Mouse (Mus musculus): ENCODE data around the gene Fastkd3.
"Not testable (repeated sequence)": the region's sequence is repeated elsewhere in the genome, so short reads cannot be mapped to it uniquely, and the experiment has no call there.

Gene Fastkd3

GRCm38 (mm10) chr13:68581747-68582516, at the start of gene Fastkd3, which contains the start of gene Mtrr:
TSS of gene Fastkd3 (plus strand) at chr13:68582234.
TSS of gene Mtrr (minus strand) at chr13:68582149.
- DNase-seq (ENCODE audit: low spot score in 2 of 2): peak; percentile 92

GRCm38 (mm10) chr13:68553391-68553790, 28.6 kb upstream of the Fastkd3 start:
- DNase-seq (ENCODE audit: low spot score in 2 of 2): not testable (repeated sequence)

GRCm38 (mm10) chr13:68568110-68568509, 13.9 kb upstream of the Fastkd3 start:
- DNase-seq (ENCODE audit: low spot score in 2 of 2): no peak

GRCm38 (mm10) chr13:68568548-68568947, 13.5 kb upstream of the Fastkd3 start:
- DNase-seq (ENCODE audit: low spot score in 2 of 2): no peak

- no peak for DNase-seq (ENCODE audit: low spot score in 2 of 2)
These were observed 12.3 kb upstream of the Fastkd3 start for GRCm38 (mm10) chr13:68569589-68570336.

- no peak for DNase-seq (ENCODE audit: low spot score in 2 of 2)
These were observed 9.8 kb upstream of the Fastkd3 start for GRCm38 (mm10) chr13:68572247-68572646.

GRCm38 (mm10) chr13:68572966-68573913, 8.8 kb upstream of the Fastkd3 start:
- no peak for DNase-seq (ENCODE audit: low spot score in 2 of 2)

GRCm38 (mm10) chr13:68574398-68574797, 7.6 kb upstream of the Fastkd3 start:
- no peak for DNase-seq (ENCODE audit: low spot score in 2 of 2)

GRCm38 (mm10) chr13:68577945-68578344, 4.1 kb upstream of the Fastkd3 start:
- DNase-seq (ENCODE audit: low spot score in 2 of 2): no peak

GRCm38 (mm10) chr13:68581086-68581740, 821 bp upstream of the Fastkd3 start:
- no peak for DNase-seq (ENCODE audit: low spot score in 2 of 2)

GRCm38 (mm10) chr13:68582517-68582780, 415 bp downstream of the Fastkd3 start:
- DNase-seq (ENCODE audit: low spot score in 2 of 2): peak in 1 of 2 experiments; percentile 5

GRCm38 (mm10) chr13:68583961-68584360, 1.9 kb downstream of the Fastkd3 start:
- no peak for DNase-seq (ENCODE audit: low spot score in 2 of 2)

- DNase-seq (ENCODE audit: low spot score in 2 of 2): no peak
These were observed 3.4 kb downstream of the Fastkd3 start for GRCm38 (mm10) chr13:68585441-68585840.

GRCm38 (mm10) chr13:68588352-68588751, 6.3 kb downstream of the Fastkd3 start:
- DNase-seq (ENCODE audit: low spot score in 2 of 2): no peak

GRCm38 (mm10) chr13:68593797-68594196, 11.8 kb downstream of the Fastkd3 start:
- DNase-seq (ENCODE audit: low spot score in 2 of 2): no peak

- no peak for DNase-seq (ENCODE audit: low spot score in 2 of 2)
These were observed 15.2 kb downstream of the Fastkd3 start, which contains the start of gene 1700001L19Rik for GRCm38 (mm10) chr13:68597199-68597598. TSS of gene 1700001L19Rik (plus strand) at chr13:68597421.

- DNase-seq (ENCODE audit: low spot score in 2 of 2): no peak
These were observed 15.6 kb downstream of the Fastkd3 start for GRCm38 (mm10) chr13:68597667-68598066.

- no peak for DNase-seq (ENCODE audit: low spot score in 2 of 2)
These were observed 16.9 kb downstream of the Fastkd3 start for GRCm38 (mm10) chr13:68598953-68599352.

- DNase-seq (ENCODE audit: low spot score in 2 of 2): no peak
These were observed 19.1 kb downstream of the Fastkd3 start for GRCm38 (mm10) chr13:68601184-68601583.

GRCm38 (mm10) chr13:68603085-68603484, 21.1 kb downstream of the Fastkd3 start:
- no peak for DNase-seq (ENCODE audit: low spot score in 2 of 2)

GRCm38 (mm10) chr13:68605689-68606126, 23.7 kb downstream of the Fastkd3 start:
- DNase-seq (ENCODE audit: low spot score in 2 of 2): no peak

Data from spleen, postnatal 36 days (tissue).